Mouse (Mus musculus) thymus, adult 2 months (tissue): ENCODE data around the gene Lmo1.

Source experiments
- CTCF ChIP-seq: fragments of 200-500 bp; IDR thresholded peaks from 2 replicates; pipeline ENCODE4 v1.5.1; 2012; ENCODE audit warnings: mild to moderate bottlenecking, control low read depth, low read length, moderate library complexity, borderline replicate concordance; ENCODE audit not compliant: control insufficient read depth, poor library complexity, insufficient read depth; ENCODE audit errors: extremely low read depth
- POLR2A ChIP-seq: fragments of 200-500 bp; IDR thresholded peaks from 2 replicates; pipeline ENCODE4 v1.6.1; 2012; ENCODE audit warnings: mild to moderate bottlenecking, low read length, control low read depth, moderate library complexity; ENCODE audit not compliant: control insufficient read depth, poor library complexity, insufficient read depth; ENCODE audit errors: extremely low read depth

DNA sequence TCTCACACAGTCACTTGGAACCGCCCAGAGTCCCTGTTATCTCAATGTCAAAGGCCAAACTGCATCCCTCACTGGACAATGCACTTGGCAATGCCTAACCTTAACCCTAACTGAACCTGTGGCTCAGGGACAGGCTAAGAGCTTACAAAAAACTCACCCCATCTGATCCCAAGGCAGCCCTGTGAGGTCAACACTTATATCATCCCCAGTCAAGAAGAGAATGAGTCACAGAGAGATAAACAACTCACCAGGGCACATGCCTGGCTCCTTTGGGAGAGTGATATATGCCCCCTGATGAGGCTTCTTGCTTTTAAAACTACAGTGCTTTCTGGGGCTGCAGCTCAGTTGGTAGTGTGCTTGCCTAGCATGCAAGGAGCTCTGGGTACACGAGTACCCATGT, 34.0 kb downstream of the Lmo1 start:
- TF ChIP-seq POLR2A: no peak
- no peak for TF ChIP-seq CTCF
